Mouse (Mus musculus): ENCODE results near the gene Numbl. TPM values are rescaled to one million over a fixed set of nuclear protein-coding genes. Genes with fewer than 3 reads are reported as not detected.

The Numbl gene
- polyA plus RNA-seq, 1 experiment = 28.8 TPM

- H3K4me3 ChIP-seq = peak overlapping the region; percentile 63
- no peaks in the 10 kb centered on the region for H3K27me3 ChIP-seq (ENCODE audit: control insufficient read depth, insufficient read depth, insufficient read length)
- peak overlapping the region; percentile 23 for H3ac ChIP-seq (ENCODE audit: control insufficient read depth, insufficient read length)
- peaks cover 12% of the 10 kb centered on the region for H3K79me2 ChIP-seq (ENCODE audit: control insufficient read depth, insufficient read depth)
- no peaks in the 10 kb centered on the region for H3K36me3 ChIP-seq (ENCODE audit: control insufficient read depth, insufficient read depth)
- peak overlapping the region; percentile 90 for H3K4me2 ChIP-seq (ENCODE audit: low read depth)
- TF ChIP-seq POLR2A (IDR thresholded peaks at IDR 0.05; ENCODE audit: insufficient read length, low read depth) = peak; percentile 60
- TF ChIP-seq E2F4 (IDR thresholded peaks at IDR 0.05; ENCODE audit: insufficient read depth) = no peak
- peak; percentile 35 for TF ChIP-seq MAX (IDR thresholded peaks at IDR 0.05; ENCODE audit: low read depth)
- TF ChIP-seq MYOD1 (IDR thresholded peaks at IDR 0.05; ENCODE audit: control insufficient read depth in 1 of 3, insufficient read length in 2 of 3, low read depth in 2 of 3) = peak in 1 of 3 experiments; percentile 64
- no peak for TF ChIP-seq SRF (IDR thresholded peaks at IDR 0.05; ENCODE audit: control insufficient read depth, insufficient read length, low read depth)
- TF ChIP-seq POLR2AphosphoS2 (IDR thresholded peaks at IDR 0.05; ENCODE audit: insufficient read length, low read depth) = peak; percentile 53
- no peak for TF ChIP-seq TCF12 (IDR thresholded peaks at IDR 0.05; ENCODE audit: insufficient read depth, poor library complexity, severe bottlenecking)
- peak in 2 of 3 experiments; percentile 2 to 57 for TF ChIP-seq MYOG (IDR thresholded peaks at IDR 0.05; ENCODE audit: control insufficient read depth in 1 of 3, insufficient read depth in 1 of 3, insufficient read length in 2 of 3, low read depth in 2 of 3)
- no peak for TF ChIP-seq REST (IDR thresholded peaks at IDR 0.05; ENCODE audit: insufficient read depth, insufficient read length)
- no peak for TF ChIP-seq CEBPB (IDR thresholded peaks at IDR 0.05; ENCODE audit: insufficient read depth, poor library complexity, severe bottlenecking)
- no peak for TF ChIP-seq TCF3 (IDR thresholded peaks at IDR 0.05; ENCODE audit: insufficient read length, low read depth)
- TF ChIP-seq USF1 (IDR thresholded peaks at IDR 0.05; ENCODE audit: low read depth) = peak; percentile 56
These were observed 984 bp upstream of the Numbl start for GRCm38 (mm10) chr7:27257046-27257851.

GRCm38 (mm10) chr7:27257852-27258204 lies 405 bp upstream of the Numbl start:
- peak overlapping the region; percentile 23 for H3ac ChIP-seq (ENCODE audit: control insufficient read depth, insufficient read length)
- peaks cover under 1% of the 10 kb centered on the region for H3K36me3 ChIP-seq (ENCODE audit: control insufficient read depth, insufficient read depth)
- TF ChIP-seq MYOG (IDR thresholded peaks at IDR 0.05; ENCODE audit: control insufficient read depth in 1 of 3, insufficient read depth in 1 of 3, insufficient read length in 2 of 3, low read depth in 2 of 3) (peak in 2 of 3 experiments; percentile 19 to 82), TCF3 (IDR thresholded peaks at IDR 0.05; ENCODE audit: insufficient read length, low read depth) (peak; percentile 41), MYOD1 (IDR thresholded peaks at IDR 0.05; ENCODE audit: control insufficient read depth in 1 of 3, insufficient read length in 2 of 3, low read depth in 2 of 3) (peak in 1 of 3 experiments; percentile 84), E2F4 (IDR thresholded peaks at IDR 0.05; ENCODE audit: insufficient read depth) (no peak)
- no peaks in the 10 kb centered on the region for H3K27me3 ChIP-seq (ENCODE audit: control insufficient read depth, insufficient read depth, insufficient read length)
- H3K4me3 ChIP-seq = peak overlapping the region; percentile 63
- H3K79me2 ChIP-seq (ENCODE audit: control insufficient read depth, insufficient read depth) = peaks cover 12% of the 10 kb centered on the region
- H3K4me2 ChIP-seq (ENCODE audit: low read depth) = peak overlapping the region; percentile 92

DNA sequence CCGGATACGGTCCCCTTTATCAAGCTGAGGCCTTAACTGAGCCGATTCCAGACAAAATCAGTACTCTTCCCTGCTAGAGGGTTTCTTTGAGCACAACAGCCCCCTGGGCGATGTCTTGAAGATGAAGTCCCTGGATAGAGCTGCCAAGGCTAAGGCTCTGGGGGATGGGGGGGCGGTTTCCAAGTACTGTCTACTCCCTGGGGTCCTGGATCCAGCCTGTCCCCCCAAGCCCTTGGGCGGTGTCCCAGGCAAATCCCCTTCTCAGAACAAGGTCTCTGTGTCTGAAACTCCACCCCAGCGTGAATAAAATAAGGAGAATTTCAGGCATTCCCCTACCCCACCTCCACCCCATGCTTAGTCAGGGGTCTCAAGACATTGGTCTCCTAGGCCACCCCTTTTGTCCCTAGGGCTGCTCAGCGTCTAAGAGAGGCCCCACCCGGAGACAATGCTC lies 1.1 kb downstream of the Numbl start:
- Histone ChIP-seq H3K27me3 (ENCODE audit: control insufficient read depth, insufficient read depth, insufficient read length) (no peaks in the 10 kb centered on the region), H3K36me3 (ENCODE audit: control insufficient read depth, insufficient read depth) (peaks cover 4% of the 10 kb centered on the region), H3K4me2 (ENCODE audit: low read depth) (peak overlapping the region; percentile 70), H3K79me2 (ENCODE audit: control insufficient read depth, insufficient read depth) (peaks cover 12% of the 10 kb centered on the region), H3ac (ENCODE audit: control insufficient read depth, insufficient read length) (peak overlapping the region; percentile 21), H3K4me3 (peak overlapping the region; percentile 63)
- no peak for TF ChIP-seq POLR2AphosphoS2 (IDR thresholded peaks at IDR 0.05; ENCODE audit: insufficient read length, low read depth)
- no peak for TF ChIP-seq CEBPB (IDR thresholded peaks at IDR 0.05; ENCODE audit: insufficient read depth, poor library complexity, severe bottlenecking)
- no peak for TF ChIP-seq MAX (IDR thresholded peaks at IDR 0.05; ENCODE audit: low read depth)
- no peak for TF ChIP-seq SRF (IDR thresholded peaks at IDR 0.05; ENCODE audit: control insufficient read depth, insufficient read length, low read depth)
- no peak for TF ChIP-seq USF1 (IDR thresholded peaks at IDR 0.05; ENCODE audit: low read depth)
- no peak for TF ChIP-seq REST (IDR thresholded peaks at IDR 0.05; ENCODE audit: insufficient read depth, insufficient read length)
- TF ChIP-seq TCF12 (IDR thresholded peaks at IDR 0.05; ENCODE audit: insufficient read depth, poor library complexity, severe bottlenecking) = no peak

GRCm38 (mm10) chr7:27259771-27260170 lies 1.5 kb downstream of the Numbl start:
- TF ChIP-seq E2F4 (IDR thresholded peaks at IDR 0.05; ENCODE audit: insufficient read depth) (no peak), POLR2A (IDR thresholded peaks at IDR 0.05; ENCODE audit: insufficient read length, low read depth) (peak; percentile 49), MYOD1 (IDR thresholded peaks at IDR 0.05; ENCODE audit: control insufficient read depth in 1 of 3, insufficient read length in 2 of 3, low read depth in 2 of 3) (peak in 2 of 3 experiments; percentile 51 to 68), POLR2AphosphoS2 (IDR thresholded peaks at IDR 0.05; ENCODE audit: insufficient read length, low read depth) (peak; percentile 74), REST (IDR thresholded peaks at IDR 0.05; ENCODE audit: insufficient read depth, insufficient read length) (no peak), MAX (IDR thresholded peaks at IDR 0.05; ENCODE audit: low read depth) (no peak), TCF12 (IDR thresholded peaks at IDR 0.05; ENCODE audit: insufficient read depth, poor library complexity, severe bottlenecking) (no peak), CEBPB (IDR thresholded peaks at IDR 0.05; ENCODE audit: insufficient read depth, poor library complexity, severe bottlenecking) (no peak), SRF (IDR thresholded peaks at IDR 0.05; ENCODE audit: control insufficient read depth, insufficient read length, low read depth) (no peak), TCF3 (IDR thresholded peaks at IDR 0.05; ENCODE audit: insufficient read length, low read depth) (no peak), USF1 (IDR thresholded peaks at IDR 0.05; ENCODE audit: low read depth) (no peak), MYOG (IDR thresholded peaks at IDR 0.05; ENCODE audit: control insufficient read depth in 1 of 3, insufficient read depth in 1 of 3, insufficient read length in 2 of 3, low read depth in 2 of 3) (peak in 2 of 3 experiments; percentile 43 to 76)
- peak overlapping the region; percentile 21 for H3ac ChIP-seq (ENCODE audit: control insufficient read depth, insufficient read length)
- H3K4me2 ChIP-seq (ENCODE audit: low read depth) = peak overlapping the region; percentile 70
- peaks cover 4% of the 10 kb centered on the region for H3K36me3 ChIP-seq (ENCODE audit: control insufficient read depth, insufficient read depth)
- H3K27me3 ChIP-seq (ENCODE audit: control insufficient read depth, insufficient read depth, insufficient read length) = no peaks in the 10 kb centered on the region
- H3K79me2 ChIP-seq (ENCODE audit: control insufficient read depth, insufficient read depth) = peaks cover 12% of the 10 kb centered on the region
- H3K4me3 ChIP-seq = peak overlapping the region; percentile 63
